Mouse (Mus musculus) spleen, postnatal 0 days (tissue): ENCODE measurements around the gene Fam183b. TPM values are rescaled to one million over a fixed set of nuclear protein-coding genes. Genes with fewer than 3 reads are reported as not detected.

Source experiments
- polyA plus RNA-seq: library from polyadenylated mRNA; unstranded; fragments of >200 nt; fragmentation: Nextera tagmentation; extraction: Ambion mirVana; gene quantifications from 2 replicates; pipeline ENCODE4 v1.2.1, GENCODE M21; 2015

Fam183b gene
- polyA plus RNA-seq: not detected in 2 replicates

GRCm38 (mm10) chr11:58801558-58802228 lies at the start of gene Fam183b:
Gene Fam183b (minus strand): TSS chr11:58801960.

GRCm38 (mm10) chr11:58846919-58847461 lies 45.2 kb upstream of the Fam183b start, which contains the start of gene Gm12258:
Gene Gm12258 (plus strand): TSS chr11:58847158.

GRCm38 (mm10) chr11:58838951-58839350 lies 37.2 kb upstream of the Fam183b start, which contains the start of gene Olfr311:
Gene Olfr311 (plus strand): TSS chr11:58839251.

GRCm38 (mm10) chr11:58828937-58829336 lies 27.2 kb upstream of the Fam183b start, which contains the start of gene Olfr312:
Gene Olfr312 (plus strand): TSS chr11:58829237.

GRCm38 (mm10) chr11:58814700-58815099 lies 12.9 kb upstream of the Fam183b start, which contains the start of gene Olfr313:
Gene Olfr313 (plus strand): TSS chr11:58815000.

GRCm38 (mm10) chr11:58782480-58783089 lies 19.2 kb downstream of the Fam183b start, which contains the start of gene Olfr314:
Gene Olfr314 (plus strand): TSS chr11:58782952.

GRCm38 (mm10) chr11:58772888-58773287 lies 28.9 kb downstream of the Fam183b start, which contains the start of gene Olfr315:
Gene Olfr315 (plus strand): TSS chr11:58773188.

GRCm38 (mm10) chr11:58752434-58752833 lies 49.3 kb downstream of the Fam183b start, which contains the start of gene Olfr316:
Gene Olfr316 (plus strand): TSS chr11:58752734.

Other genes starting within 250 kb of the Fam183b start
- 0.07 TPM in 1 of 2 replicates, not detected in the other for gene Olfr328, start 246.3 kb downstream of the Fam183b start, polyA plus RNA-seq
- gene Olfr224, start 231.4 kb downstream of the Fam183b start, polyA plus RNA-seq: not detected in 2 replicates
- not detected in 2 replicates for gene Olfr325, start 224.2 kb downstream of the Fam183b start, polyA plus RNA-seq
- not detected in 2 replicates for gene Olfr324, start 206.8 kb downstream of the Fam183b start, polyA plus RNA-seq
- gene 2210407C18Rik, start 185.9 kb downstream of the Fam183b start, polyA plus RNA-seq: 0.14 and 0.19 TPM in 2 replicates
- gene Olfr323, start 171.5 kb downstream of the Fam183b start, polyA plus RNA-seq: not detected in 2 replicates
- gene Trim58, start 161.5 kb downstream of the Fam183b start, polyA plus RNA-seq: 12.8 and 13.1 TPM in 2 replicates
- 0.04 TPM in 2 replicates for gene Olfr322, start 143.2 kb downstream of the Fam183b start, polyA plus RNA-seq
- not detected in 2 replicates for gene Olfr320, start 120.9 kb downstream of the Fam183b start, polyA plus RNA-seq
- not detected in 2 replicates for gene Olfr319, start 102.8 kb downstream of the Fam183b start, polyA plus RNA-seq
- not detected in 2 replicates for gene Olfr318, start 77.9 kb downstream of the Fam183b start, polyA plus RNA-seq
- gene Olfr317, start 62.7 kb downstream of the Fam183b start, polyA plus RNA-seq: not detected in 2 replicates
- gene Olfr316, start 49.2 kb downstream of the Fam183b start, polyA plus RNA-seq: not detected in 2 replicates
- not detected in 2 replicates for gene Olfr315, start 28.8 kb downstream of the Fam183b start, polyA plus RNA-seq
- gene Olfr314, start 19.0 kb downstream of the Fam183b start, polyA plus RNA-seq: not detected in 2 replicates
- not detected in 2 replicates for gene Olfr313, start 13.0 kb upstream of the Fam183b start, polyA plus RNA-seq
- not detected in 2 replicates for gene Olfr312, start 27.3 kb upstream of the Fam183b start, polyA plus RNA-seq
- gene Olfr311, start 37.3 kb upstream of the Fam183b start, polyA plus RNA-seq: not detected in 2 replicates
- gene Gm12258, start 45.2 kb upstream of the Fam183b start, polyA plus RNA-seq: 2.7 and 3.0 TPM in 2 replicates
- 2.2 and 4.1 TPM in 2 replicates for gene 2810021J22Rik, start 65.3 kb upstream of the Fam183b start, polyA plus RNA-seq
- gene Zfp39, start 102.3 kb upstream of the Fam183b start, polyA plus RNA-seq: 6.0 and 6.6 TPM in 2 replicates
- 22.2 and 26.7 TPM in 2 replicates for gene Btnl10, start 115.9 kb upstream of the Fam183b start, polyA plus RNA-seq
- gene Rnf187, start 137.0 kb upstream of the Fam183b start, polyA plus RNA-seq: 175 TPM in 2 replicates
- gene Hist3h2ba, start 147.0 kb upstream of the Fam183b start, polyA plus RNA-seq: 14.6 and 17.4 TPM in 2 replicates
- gene Hist3h2a, start 152.7 kb upstream of the Fam183b start, polyA plus RNA-seq: 26.0 and 27.0 TPM in 2 replicates
- gene Trim17, start 152.7 kb upstream of the Fam183b start, polyA plus RNA-seq: 0.08 and 0.17 TPM in 2 replicates
- gene Trim11, start 176.1 kb upstream of the Fam183b start, polyA plus RNA-seq: 14.6 and 17.4 TPM in 2 replicates